Mouse (Mus musculus) CH12.LX (cell line): ENCODE results near the gene Cfap99.

ENCODE experiments used
- CHD2 ChIP-seq: IDR thresholded peaks from 2 replicates; pipeline ENCODE4 v1.6.1; 2011; ENCODE audit warnings: low read length, improper control_type of control experiment
- CTCF ChIP-seq, 2 experiments: IDR thresholded peaks in 1 of 2; conservative IDR thresholded peaks in 1 of 2; 2 replicates each; pipeline ENCODE4 v1.5.1; 2011 to 2012; ENCODE audit warnings: low read depth in 2 of 2, low read length in 2 of 2, improper control_type of control experiment in 1 of 2, inconsistent platforms in 1 of 2, mild to moderate bottlenecking in 1 of 2, moderate library complexity in 1 of 2
- EP300 ChIP-seq: IDR thresholded peaks from 2 replicates; pipeline ENCODE4 v1.6.1; 2011; ENCODE audit warnings: low read length, improper control_type of control experiment
- POLR2A ChIP-seq: IDR thresholded peaks from 2 replicates; pipeline ENCODE4 v1.6.1; 2011; ENCODE audit warnings: low read depth, mild to moderate bottlenecking, improper control_type of control experiment, low read length
- RCOR1 ChIP-seq: conservative IDR thresholded peaks from 2 replicates; pipeline ENCODE4 v1.6.1; 2012; ENCODE audit warnings: low read depth, mild to moderate bottlenecking, inconsistent platforms, low read length, improper control_type of control experiment
- SMC3 ChIP-seq: IDR thresholded peaks from 2 replicates; pipeline ENCODE4 v1.6.1; 2011; ENCODE audit warnings: low read depth, low read length, improper control_type of control experiment
- USF1 ChIP-seq: IDR thresholded peaks from 2 replicates; pipeline ENCODE4 v1.6.1; 2014; ENCODE audit warnings: low read depth, mild to moderate bottlenecking, inconsistent platforms, low read length, improper control_type of control experiment

DNA sequence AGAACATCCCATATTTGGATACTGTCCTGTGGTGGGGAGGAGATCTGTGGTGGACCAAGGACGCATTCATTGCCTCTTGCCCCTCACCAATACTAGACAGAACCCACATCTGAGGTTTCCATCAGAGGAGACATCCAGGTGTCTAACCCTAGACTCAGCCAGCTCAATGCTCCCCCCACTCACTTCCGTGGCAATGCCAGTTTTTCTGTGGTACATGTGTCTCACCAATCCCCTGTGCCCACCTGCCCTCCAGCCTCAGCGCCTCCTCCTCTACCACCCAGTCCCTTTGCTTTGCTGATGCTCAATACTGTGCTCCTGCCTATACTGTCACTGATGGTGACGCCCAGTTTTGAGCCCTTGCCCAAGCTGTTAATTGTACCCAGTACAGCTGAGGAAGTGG lies 32.8 kb downstream of the Cfap99 start:
- no peak for TF ChIP-seq EP300
- TF ChIP-seq CHD2 = no peak
- TF ChIP-seq POLR2A = no peak
- no peak for TF ChIP-seq RCOR1
- no peak for TF ChIP-seq CTCF (conservative IDR thresholded peaks at IDR 0.05 in 1 of 2, IDR thresholded peaks at IDR 0.05 in 1 of 2; ENCODE audit: low read depth in 2 of 2, low read length in 2 of 2)
- TF ChIP-seq SMC3 = no peak
- TF ChIP-seq USF1 = no peak
